Mouse (Mus musculus) CH12.LX (cell line): ENCODE data around the gene Bdkrb2.

Experiments used
- CTCF ChIP-seq, 2 experiments: IDR thresholded peaks in 1 of 2; conservative IDR thresholded peaks in 1 of 2; 2 replicates each; pipeline ENCODE4 v1.5.1; 2011 to 2012; ENCODE audit warnings: low read depth in 2 of 2, low read length in 2 of 2, improper control_type of control experiment in 1 of 2, inconsistent platforms in 1 of 2, mild to moderate bottlenecking in 1 of 2, moderate library complexity in 1 of 2
- HCFC1 ChIP-seq: IDR thresholded peaks from 2 replicates; pipeline ENCODE4 v1.6.1; 2012; ENCODE audit warnings: low read depth, mild to moderate bottlenecking, inconsistent platforms, low read length, improper control_type of control experiment

GRCm38 (mm10) chr12:105637554-105637953, 74.5 kb downstream of the Bdkrb2 start:
- TF ChIP-seq CTCF (conservative IDR thresholded peaks at IDR 0.05 in 1 of 2, IDR thresholded peaks at IDR 0.05 in 1 of 2; ENCODE audit: low read depth in 2 of 2, low read length in 2 of 2) (peak in 1 of 2 experiments; percentile 25; a peak in 3 of 4 replicates), HCFC1 (no peak)
